Mouse (Mus musculus) spleen, adult 2 months (tissue): Measurements from ENCODE around the gene Ppm1b. TPM values are rescaled to one million over a fixed set of nuclear protein-coding genes. Genes with fewer than 3 reads are reported as not detected.

Source experiments
- DNase-seq, 2 experiments: peaks; one replicate each; pipeline versions ENCODE4 v3.0.0 to v3.0.0-alpha.2; 2012 to 2021; ENCODE audit warnings: low spot score in 2 of 2, low read depth in 1 of 2
- H3K27ac ChIP-seq: fragments of 200-500 bp; 2 replicates; pipeline ENCODE4 v1.5.1; 2012; ENCODE audit warnings: low read length, inconsistent platforms; ENCODE audit not compliant: insufficient read depth
- H3K27me3 ChIP-seq: fragments of 200-500 bp; 2 replicates; pipeline ENCODE4 v1.6.1; 2012; ENCODE audit warnings: mild to moderate bottlenecking, moderate library complexity, low read length, inconsistent platforms; ENCODE audit not compliant: control insufficient read depth, insufficient read depth
- H3K36me3 ChIP-seq: fragments of 200-500 bp; 2 replicates; pipeline ENCODE4 v1.6.1; 2012; ENCODE audit warnings: mild to moderate bottlenecking, low read length, inconsistent platforms; ENCODE audit not compliant: control insufficient read depth, insufficient read depth
- H3K4me1 ChIP-seq: fragments of 200-500 bp; 2 replicates; pipeline ENCODE4 v1.6.1; 2011; ENCODE audit warnings: inconsistent platforms; ENCODE audit not compliant: control insufficient read depth, insufficient read depth, insufficient read length
- H3K4me3 ChIP-seq: fragments of 200-500 bp; 2 replicates; pipeline ENCODE4 v1.5.1; 2011; ENCODE audit warnings: mild to moderate bottlenecking, inconsistent platforms; ENCODE audit not compliant: insufficient read depth, insufficient read length; ENCODE audit errors: extremely low read depth
- CTCF ChIP-seq: fragments of 200-500 bp; IDR thresholded peaks from 2 replicates; pipeline ENCODE4 v1.5.1; 2011; ENCODE audit warnings: mild to moderate bottlenecking, inconsistent platforms; ENCODE audit not compliant: insufficient read depth, insufficient read length, insufficient replicate concordance; ENCODE audit errors: extremely low read depth
- POLR2A ChIP-seq: fragments of 200-500 bp; IDR thresholded peaks from 2 replicates; pipeline ENCODE4 v1.6.1; 2011; ENCODE audit warnings: low read depth, low read length, inconsistent platforms
- WGBS: fragments of 180-500 bp; shearing (Covaris S2); methylation state at CpG from one replicate; pipeline ENCODE4 v1.1.7; 2018; 5-methylcytosine and 5-hydroxymethylcytosine counted together
- polyA plus RNA-seq: library from polyadenylated mRNA; depleted of rRNA; stranded (reverse); fragments of >200 nt; gene quantifications from 2 replicates; pipeline ENCODE4 v1.2.3, GENCODE M21; 2012

The Ppm1b gene
- polyA plus RNA-seq, 1 experiment: 12.8 TPM

GRCm38 (mm10) chr17:85043404-85043816, 86.9 kb downstream of the Ppm1b start:
- H3K4me3 ChIP-seq: no peak overlapping the region
- H3K36me3 ChIP-seq: no peaks in the 10 kb centered on the region
- 83% methylated on average over 6 of the region's 6 CpGs for WGBS
- H3K27ac ChIP-seq: no peak overlapping the region
- DNase-seq: no peak
- TF ChIP-seq POLR2A (no peak), CTCF (no peak)
- H3K27me3 ChIP-seq: no peaks in the 10 kb centered on the region
- no peaks in the 10 kb centered on the region for H3K4me1 ChIP-seq

DNA sequence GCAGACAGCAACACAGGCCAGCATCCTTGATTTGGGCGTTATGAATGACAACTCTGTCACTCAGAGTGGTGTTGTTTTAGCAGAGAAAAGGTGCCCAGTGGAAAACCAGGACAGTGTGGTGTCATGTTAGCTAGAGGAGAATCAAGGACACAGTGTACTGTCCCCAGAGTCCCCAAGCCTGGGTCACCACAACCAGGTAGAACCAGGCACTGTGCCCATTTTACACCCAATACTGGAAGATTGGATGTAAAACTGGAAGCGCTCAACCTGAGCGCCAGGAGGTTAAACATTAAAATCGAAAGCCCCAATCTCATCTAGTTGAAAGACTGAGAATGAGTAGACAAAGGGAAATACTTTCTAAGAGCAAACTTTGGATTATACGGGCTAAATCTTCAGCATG, 87.9 kb downstream of the Ppm1b start:
- DNase-seq: no peak
- Histone ChIP-seq H3K4me3 (no peak overlapping the region), H3K4me1 (no peaks in the 10 kb centered on the region), H3K36me3 (no peaks in the 10 kb centered on the region), H3K27me3 (no peaks in the 10 kb centered on the region), H3K27ac (no peak overlapping the region)
- TF ChIP-seq CTCF: no peak
- no peak for TF ChIP-seq POLR2A
- WGBS: 87% methylated on average over 5 of the region's 5 CpGs

DNA sequence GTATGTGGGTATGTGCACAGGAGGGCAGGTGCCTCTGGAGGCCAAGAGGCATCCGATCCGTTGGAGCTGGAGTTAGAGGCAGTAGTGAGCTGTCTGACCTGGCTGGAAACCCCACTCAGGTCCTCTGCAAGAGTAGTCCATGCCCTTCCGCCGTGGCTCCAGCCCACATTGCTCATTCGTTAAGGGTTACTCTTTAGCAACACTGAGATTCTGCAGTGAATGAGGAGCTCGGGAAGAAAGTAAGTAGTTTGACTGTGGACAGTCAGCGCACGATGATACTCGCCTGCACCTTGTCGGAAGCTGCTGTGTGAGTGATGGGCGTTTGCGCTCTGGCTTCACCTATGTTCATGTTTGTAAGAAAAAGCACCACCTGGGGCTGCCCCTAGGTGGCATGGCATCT, 88.6 kb downstream of the Ppm1b start:
- no peaks in the 10 kb centered on the region for H3K27me3 ChIP-seq
- 91% methylated on average over 12 of the region's 12 CpGs for WGBS

GRCm38 (mm10) chr17:85048379-85048778, 91.8 kb downstream of the Ppm1b start:
- WGBS: 95% methylated on average over 5 of the region's 5 CpGs
- DNase-seq: no peak
- no peaks in the 10 kb centered on the region for H3K36me3 ChIP-seq
- TF ChIP-seq POLR2A (no peak), CTCF (no peak)
- H3K4me3 ChIP-seq: no peak overlapping the region
- no peak overlapping the region for H3K27ac ChIP-seq
- H3K4me1 ChIP-seq: no peaks in the 10 kb centered on the region
- no peaks in the 10 kb centered on the region for H3K27me3 ChIP-seq

More for the DNA sequence above, 88.6 kb downstream of the Ppm1b start:
- H3K36me3 ChIP-seq: no peaks in the 10 kb centered on the region
- no peak overlapping the region for H3K27ac ChIP-seq
- H3K4me1 ChIP-seq: no peaks in the 10 kb centered on the region
- no peak for DNase-seq
- no peak overlapping the region for H3K4me3 ChIP-seq
- no peak for TF ChIP-seq POLR2A
- TF ChIP-seq CTCF: no peak

- Histone ChIP-seq H3K36me3 (peaks cover 4% of the 10 kb centered on the region; the same call in 1 of the 2 replicates), H3K4me1 (no peaks in the 10 kb centered on the region), H3K27ac (no peak overlapping the region), H3K4me3 (no peak overlapping the region), H3K27me3 (no peaks in the 10 kb centered on the region)
- DNase-seq: no peak
- WGBS: 89% methylated on average over 7 of the region's 7 CpGs
- TF ChIP-seq POLR2A: no peak
- no peak for TF ChIP-seq CTCF
Measured at GRCm38 (mm10) chr17:85058276-85058675, 101.7 kb downstream of the Ppm1b start.

DNA sequence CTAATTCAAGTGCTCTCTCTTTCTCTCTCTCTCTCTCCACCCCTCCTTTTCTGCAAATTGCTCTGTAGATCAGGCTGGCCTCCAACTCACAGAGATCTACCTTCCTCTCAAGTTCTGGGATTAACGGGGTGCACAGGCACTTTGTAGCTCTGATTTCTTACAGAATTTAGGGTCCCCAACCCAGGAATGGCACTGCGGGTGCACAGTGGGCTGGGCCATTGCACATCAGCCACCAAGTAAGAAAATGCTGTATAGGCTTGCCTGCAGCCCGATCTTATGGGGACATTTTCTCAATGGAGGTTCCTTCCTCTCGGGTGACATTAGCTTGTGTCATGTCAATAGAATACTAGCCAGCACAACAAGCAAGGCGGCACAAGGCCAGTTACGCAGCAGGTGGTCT, 102.6 kb downstream of the Ppm1b start:
- no peaks in the 10 kb centered on the region for H3K27me3 ChIP-seq
- no peak overlapping the region for H3K27ac ChIP-seq
- no peak overlapping the region for H3K4me3 ChIP-seq
- no peak for DNase-seq
- no peak for TF ChIP-seq CTCF
- no peak for TF ChIP-seq POLR2A
- peaks cover 8% of the 10 kb centered on the region for H3K36me3 ChIP-seq
- H3K4me1 ChIP-seq: no peaks in the 10 kb centered on the region
- 90% methylated on average over 6 of the region's 6 CpGs for WGBS

DNA sequence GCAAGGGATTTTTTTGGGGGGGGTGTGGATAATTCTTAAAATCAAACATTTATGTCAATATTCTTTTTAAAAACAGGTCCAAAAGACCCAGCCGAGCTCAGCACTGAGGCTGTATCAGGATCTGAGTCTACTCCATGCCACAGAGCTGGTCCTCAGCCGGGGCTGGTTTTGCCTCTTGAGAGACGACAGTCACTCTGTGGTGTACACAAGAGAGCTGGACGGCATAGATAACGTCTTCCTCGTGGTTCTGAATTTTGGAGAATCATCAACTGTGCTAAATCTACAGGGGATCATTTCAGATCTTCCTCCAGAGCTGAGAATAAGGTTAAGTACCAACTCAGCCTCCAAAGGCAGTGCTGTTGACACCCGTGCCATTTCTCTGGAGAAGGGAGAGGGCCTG, 107.0 kb downstream of the Ppm1b start:
- no peak for TF ChIP-seq CTCF
- TF ChIP-seq POLR2A: no peak

DNA sequence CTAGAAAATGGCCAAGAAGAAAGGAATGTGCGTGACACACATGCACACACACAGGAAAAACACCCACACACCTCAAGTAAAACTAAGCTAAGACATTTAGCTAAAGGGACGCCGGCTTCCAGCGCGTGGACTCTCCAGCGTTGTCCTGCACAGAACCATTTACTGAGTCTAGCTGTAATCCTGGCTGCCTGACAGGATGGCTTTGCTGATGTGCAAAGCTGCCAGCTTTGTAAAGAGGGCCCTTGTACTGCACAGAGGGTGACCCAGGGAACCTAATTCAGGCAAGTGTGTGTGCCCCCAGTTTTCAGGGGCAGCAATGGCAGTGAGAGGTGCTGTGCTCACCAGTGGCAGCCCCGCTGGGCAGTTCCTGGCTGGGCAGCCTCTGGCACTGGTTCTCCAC, 110.8 kb downstream of the Ppm1b start:
- H3K4me3 ChIP-seq: no peak overlapping the region
- TF ChIP-seq POLR2A: no peak
- TF ChIP-seq CTCF: no peak
- 94% methylated on average over 7 of the region's 7 CpGs for WGBS
- H3K36me3 ChIP-seq: peaks cover 32% of the 10 kb centered on the region
- H3K27me3 ChIP-seq: no peaks in the 10 kb centered on the region
- no peaks in the 10 kb centered on the region for H3K4me1 ChIP-seq
- H3K27ac ChIP-seq: no peak overlapping the region
- DNase-seq: no peak

More for the DNA sequence above, 107.0 kb downstream of the Ppm1b start:
- WGBS: 87% methylated on average over 7 of the region's 7 CpGs
- H3K36me3 ChIP-seq: peaks cover 23% of the 10 kb centered on the region
- H3K4me3 ChIP-seq: no peak overlapping the region
- H3K4me1 ChIP-seq: no peaks in the 10 kb centered on the region
- no peak overlapping the region for H3K27ac ChIP-seq
- DNase-seq: no peak
- no peaks in the 10 kb centered on the region for H3K27me3 ChIP-seq
